Mouse (Mus musculus): ENCODE measurements around the gene Zan.

- TF ChIP-seq POLR2A (IDR thresholded peaks at IDR 0.05; ENCODE audit: low read depth, low read length) (no peak), CTCF (IDR thresholded peaks at IDR 0.05; ENCODE audit: extremely low read depth, insufficient read depth, insufficient read length, insufficient replicate concordance) (no peak)
Observed at GRCm38 (mm10) chr5:137487616-137488015, 10.8 kb upstream of the Zan start.

All from spleen, adult 2 months (tissue).